Mouse (Mus musculus) ovary, postnatal 10 days (tissue): ENCODE data around the gene Tox2.

Experiments used
- DNase-seq: peaks from one replicate; pipeline ENCODE4 v3.0.0; 2022; ENCODE audit warnings: low spot score

The Tox2 gene

GRCm38 (mm10) chr2:163364785-163365541, 162.0 kb downstream of the Tox2 start:
- DNase-seq: no peak

- no peak for DNase-seq
These were observed 167.2 kb downstream of the Tox2 start for GRCm38 (mm10) chr2:163370175-163370574.

GRCm38 (mm10) chr2:163372627-163373026, 169.7 kb downstream of the Tox2 start:
- DNase-seq: no peak
